Mouse (Mus musculus) ES-CJ7 (cell line): ENCODE data around the gene Mroh8.
A peak's percentile ranks its signal among the peaks of the same experiment; 100 is the strongest.
"Not testable (repeated sequence)": the region's sequence is repeated elsewhere in the genome, so short reads cannot be mapped to it uniquely, and the experiment has no call there.

Experiments
- DNase-seq: peaks from one replicate; pipeline ENCODE4 v3.0.0; 2011; ENCODE audit warnings: low read depth, low spot score

Gene Mroh8

DNA sequence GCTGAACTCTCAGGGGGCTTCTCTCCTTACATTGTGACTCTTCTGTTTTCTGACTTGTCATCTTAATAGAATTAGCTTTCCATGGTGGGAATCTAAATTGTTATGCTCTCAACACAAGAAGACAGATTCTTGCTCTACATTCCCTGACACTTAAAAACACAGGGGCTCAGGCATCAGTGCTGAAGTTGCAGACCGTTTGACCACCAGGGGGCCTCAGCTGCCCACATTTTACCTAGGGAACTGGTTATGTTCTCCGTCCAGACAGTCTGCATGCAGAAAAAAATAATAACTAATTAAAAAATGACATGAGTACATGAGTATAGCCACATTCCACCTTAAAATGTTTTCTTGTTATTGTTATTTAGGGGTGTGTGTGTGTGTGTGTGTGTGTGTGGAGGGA, 12.7 kb upstream of the Mroh8 start:
- peak; percentile 56 for DNase-seq

DNA sequence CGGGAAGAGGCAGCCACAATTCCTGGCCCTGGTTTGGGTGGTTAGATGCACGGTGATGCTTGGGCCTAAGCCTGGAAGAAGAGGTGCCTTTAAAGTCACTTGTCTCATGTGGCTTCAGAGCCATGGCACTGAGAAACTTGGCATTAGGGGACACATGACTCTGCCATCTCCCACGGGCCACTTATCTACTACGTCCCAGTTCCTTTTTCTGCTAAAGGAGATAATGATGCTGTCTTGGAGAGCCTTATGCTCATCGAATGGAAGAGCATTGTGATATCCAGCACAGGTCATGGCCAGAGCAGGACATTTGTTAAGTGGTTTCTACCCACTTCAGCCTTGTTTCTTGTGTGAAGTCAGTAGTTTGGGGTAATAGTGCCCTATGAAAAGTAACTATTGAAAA, 9.6 kb upstream of the Mroh8 start:
- DNase-seq, result no peak

DNA sequence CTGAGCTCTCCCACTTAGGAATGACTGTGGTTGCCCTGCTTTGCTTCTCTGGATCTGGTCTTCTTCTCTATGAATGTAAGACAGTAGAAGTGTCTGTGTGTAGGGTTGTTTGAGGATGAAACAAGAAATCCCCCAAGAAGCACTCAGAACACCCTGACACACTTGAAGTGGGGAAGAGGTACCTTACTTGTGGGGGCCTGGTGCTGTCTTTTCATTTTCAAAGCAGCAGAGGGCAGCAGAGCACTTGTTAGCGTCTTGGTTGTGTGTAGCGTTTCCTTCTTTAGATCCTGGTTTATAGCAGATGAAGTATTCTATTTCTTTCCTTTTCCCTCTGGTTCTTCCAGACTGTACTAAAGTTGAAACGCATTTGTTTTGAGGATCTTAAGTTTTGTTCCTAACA, 8.2 kb upstream of the Mroh8 start:
- DNase-seq, result peak; percentile 60

DNA sequence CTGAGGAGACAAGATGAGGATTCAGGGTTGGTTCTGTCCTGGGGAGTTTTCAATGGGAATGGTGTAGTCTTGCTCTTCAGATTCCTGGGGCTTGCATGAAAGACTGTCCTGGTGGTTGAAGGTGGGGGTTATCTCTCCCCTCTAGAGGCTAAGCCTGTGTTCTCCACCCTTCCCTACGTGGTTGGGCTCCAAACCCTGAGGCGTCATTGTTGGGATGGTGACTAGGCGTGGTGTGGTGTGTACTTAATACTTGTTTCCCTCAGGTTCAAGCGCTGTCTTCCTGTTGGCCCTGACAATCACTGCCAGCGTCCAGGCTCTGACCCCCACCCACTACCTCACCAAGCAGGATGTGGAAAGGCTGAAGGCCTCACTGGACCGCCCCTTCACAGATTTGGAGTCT, 4.0 kb upstream of the Mroh8 start:
- DNase-seq, result peak; percentile 69

DNA sequence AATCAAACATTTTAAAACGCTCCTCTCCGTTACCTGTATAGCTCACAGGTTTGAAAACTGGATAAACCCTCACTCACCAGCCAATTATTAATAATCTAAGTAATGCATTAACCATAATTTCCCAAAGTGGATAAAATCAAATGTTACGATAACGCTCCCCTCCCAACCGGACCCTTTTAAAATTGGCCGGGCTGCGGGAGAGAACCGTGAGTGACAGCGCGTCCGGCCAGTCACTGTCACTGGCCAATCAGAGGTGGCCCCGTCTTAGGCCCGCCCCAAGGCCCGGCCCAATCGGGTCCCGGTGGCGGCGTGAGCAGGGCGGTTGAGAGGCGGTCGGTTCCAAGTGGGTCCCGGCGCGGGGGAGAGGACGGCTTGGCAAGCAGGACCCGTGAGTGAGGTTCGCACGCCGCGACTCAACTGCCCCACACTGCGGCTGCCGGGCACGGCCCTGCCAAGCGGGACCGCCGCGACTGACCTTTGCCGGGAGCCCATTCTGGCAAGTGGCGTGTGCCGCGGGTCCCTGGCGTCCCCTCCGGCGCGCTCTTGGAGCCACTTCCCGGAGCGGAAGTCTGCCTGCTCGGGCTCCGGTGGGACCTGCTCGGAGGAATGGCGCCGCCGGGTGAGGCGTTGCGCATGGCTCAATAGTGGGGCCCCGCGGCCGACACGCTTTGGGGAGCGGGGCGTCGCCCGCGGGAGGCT, 483 bp downstream of the Mroh8 start, which contains the start of gene Rpn2:
TSS of gene Rpn2 (plus strand) at position 301 of the 699 bp plus-strand sequence.
- peak; percentile 93 for DNase-seq

DNA sequence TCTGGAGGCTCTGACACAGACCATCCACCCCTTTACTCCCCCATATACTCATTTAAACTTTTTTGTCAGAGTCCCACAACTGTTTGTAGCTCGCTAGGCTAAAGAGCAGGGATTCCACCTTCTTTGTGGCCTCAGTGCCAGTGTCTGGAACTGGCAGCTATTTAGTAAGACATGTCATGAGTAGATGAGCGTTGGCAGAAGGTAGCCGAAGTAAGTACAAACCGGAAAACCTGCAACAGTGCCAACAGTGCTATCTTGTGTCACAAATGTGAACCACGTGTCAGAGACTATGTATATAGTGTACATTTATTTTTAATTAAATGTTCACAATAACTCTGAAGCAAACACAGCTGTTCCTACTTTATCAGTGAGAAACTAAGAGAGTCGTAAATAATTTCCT, 15.5 kb downstream of the Mroh8 start:
- DNase-seq, result no peak

DNA sequence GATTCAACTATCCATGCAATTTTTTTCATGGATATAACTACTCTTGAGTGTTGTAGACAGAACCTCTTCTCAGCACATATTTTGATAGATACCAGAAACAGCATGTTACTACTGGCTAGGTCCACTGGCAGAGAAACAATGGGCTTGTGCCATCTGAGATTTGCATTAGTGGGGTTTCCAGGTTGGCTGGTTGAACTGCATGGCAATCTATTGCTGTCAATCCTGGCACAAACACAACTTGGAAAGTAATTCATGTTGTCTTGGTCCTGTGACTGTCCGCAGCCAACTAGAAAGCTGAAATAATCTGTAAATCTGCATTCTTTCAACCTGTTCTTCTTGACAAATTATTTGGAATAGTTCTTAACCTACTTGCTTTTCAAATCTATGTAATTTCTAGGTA, 16.2 kb downstream of the Mroh8 start:
- no peak for DNase-seq

DNA sequence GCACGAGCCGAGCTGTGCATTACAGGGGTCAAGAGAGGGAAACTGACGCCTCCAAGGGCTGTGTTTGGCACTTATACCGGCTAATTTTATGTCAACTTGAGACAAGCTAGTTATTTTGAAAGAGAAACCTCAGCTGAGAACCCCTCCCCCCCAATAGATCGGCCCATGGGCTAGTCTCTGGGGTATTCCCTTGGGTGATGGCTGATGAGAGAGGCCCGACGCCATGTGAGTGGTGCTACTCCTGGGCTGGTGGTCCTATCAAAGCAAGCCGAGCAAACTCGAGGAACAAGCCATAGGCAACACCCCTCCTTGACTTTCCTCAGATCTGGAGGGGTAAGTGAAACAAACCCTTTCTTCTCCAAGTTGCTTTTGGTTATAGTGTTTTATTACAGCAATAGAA, 16.8 kb downstream of the Mroh8 start:
- no peak for DNase-seq

DNA sequence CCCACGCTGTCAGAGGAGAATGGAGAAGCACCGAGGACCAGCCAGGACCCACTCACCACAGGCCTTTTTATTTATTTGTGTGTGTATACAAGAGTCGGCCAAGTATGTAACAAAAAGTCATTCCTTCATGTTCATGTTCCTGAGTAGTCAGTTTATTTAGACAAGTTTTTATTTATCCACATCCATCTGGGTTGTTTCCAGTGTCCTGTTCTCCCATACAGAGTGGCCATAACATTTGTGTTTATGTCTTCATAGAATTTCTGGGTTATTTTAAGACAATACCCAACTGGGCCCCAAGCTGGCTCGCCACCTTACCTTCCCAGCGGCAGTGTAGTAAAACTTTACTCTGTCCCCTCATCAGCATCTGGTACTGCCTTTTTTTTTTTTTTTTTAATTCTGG, 17.4 kb downstream of the Mroh8 start:
- no peak for DNase-seq

DNA sequence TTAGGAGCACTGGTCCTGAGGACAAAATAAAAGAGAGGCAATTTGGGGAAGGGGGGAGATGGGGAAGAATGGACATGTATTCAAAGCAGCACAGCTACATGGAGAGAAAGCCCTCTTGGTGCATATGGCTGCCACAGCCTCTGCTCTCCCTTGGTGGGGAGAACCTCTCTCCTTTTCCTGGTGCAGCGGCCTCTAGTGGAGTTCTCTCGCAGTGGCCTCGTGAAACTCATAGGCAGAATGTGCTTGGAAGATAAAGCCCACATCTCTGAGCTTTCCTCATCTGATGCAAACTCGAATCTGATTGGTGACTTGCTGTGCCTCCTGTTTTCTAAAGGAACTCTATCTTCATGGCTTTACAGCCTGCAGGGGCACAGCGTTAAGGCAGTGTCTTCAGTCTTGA, 19.6 kb downstream of the Mroh8 start:
- peak; percentile 86 for DNase-seq

DNA sequence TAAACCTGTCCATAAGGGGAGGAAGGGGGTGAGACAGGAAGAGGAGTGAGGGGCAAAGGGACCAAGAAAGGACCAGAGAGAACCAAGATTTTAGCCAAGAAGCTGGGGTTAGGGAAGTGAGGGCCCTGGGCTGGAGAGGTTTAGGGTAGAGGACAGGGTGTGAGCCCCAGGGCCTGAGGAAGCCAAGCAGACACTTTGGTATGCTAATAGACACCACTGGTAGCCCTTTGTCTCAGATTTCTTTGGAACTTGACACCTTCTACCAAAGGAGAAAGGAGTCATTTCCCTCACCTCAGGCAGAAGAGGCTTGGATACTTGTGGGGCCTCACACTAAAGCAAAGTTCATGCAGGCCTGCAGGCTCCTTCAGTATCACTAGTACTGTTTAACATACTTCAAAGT, 31.2 kb downstream of the Mroh8 start:
- DNase-seq, result peak; percentile 92

DNA sequence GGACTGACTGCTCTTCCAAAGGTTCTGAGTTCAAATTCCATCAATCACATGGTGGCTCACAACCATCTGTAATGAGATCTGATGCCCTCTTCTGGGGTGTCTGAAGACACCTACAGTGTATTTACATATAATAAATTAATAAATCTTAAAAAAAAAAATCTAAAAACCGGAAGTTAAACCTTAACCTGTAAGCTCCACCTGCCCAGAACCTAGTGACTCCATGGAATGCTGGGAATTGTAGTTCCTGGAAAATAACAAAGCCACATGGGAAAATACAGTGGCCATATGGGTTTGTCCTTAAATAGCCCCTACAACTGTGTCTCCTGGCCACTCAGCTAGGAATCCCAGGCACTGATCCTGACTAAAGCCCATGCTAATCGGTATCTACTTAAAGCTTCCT, 33.7 kb downstream of the Mroh8 start:
- peak; percentile 24 for DNase-seq

DNA sequence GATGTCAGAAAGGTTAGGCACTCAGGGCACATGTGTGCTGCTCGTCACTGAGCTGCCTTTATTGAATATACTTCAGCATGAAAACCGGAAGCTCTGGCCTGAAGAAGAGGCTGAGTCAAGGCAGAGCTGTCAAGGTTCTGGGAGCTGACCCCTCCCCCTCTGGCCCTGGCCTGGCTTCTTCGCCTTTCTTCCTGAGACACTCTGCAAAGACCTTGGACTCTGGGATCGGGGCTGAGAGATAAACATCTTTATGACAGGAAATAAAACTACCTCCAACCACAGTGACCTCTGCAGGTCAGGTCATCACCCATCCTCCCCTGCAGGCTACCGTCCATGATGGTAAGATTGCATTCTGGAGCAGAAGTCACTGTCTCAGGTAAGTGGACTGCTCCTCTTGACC, 34.3 kb downstream of the Mroh8 start:
- DNase-seq, result no peak

DNA sequence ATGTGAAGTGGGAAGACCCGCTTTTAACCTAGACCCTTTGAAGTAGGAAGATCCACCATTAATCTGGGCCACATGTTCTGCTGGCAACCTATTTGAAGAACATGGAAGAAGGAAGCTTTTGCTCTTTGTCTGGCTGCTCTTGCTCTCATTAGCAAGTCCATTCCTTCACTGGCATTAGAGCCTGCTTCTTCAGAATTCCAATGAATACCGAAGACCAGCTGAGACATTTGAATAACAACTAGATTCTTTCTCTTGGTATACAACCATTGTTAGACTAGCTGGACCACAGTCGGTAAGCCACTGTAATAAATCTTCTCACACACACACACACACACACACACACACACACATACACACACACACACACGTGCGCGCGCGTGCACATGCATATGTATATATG, 43.4 kb downstream of the Mroh8 start:
- DNase-seq, result peak; percentile 52

DNA sequence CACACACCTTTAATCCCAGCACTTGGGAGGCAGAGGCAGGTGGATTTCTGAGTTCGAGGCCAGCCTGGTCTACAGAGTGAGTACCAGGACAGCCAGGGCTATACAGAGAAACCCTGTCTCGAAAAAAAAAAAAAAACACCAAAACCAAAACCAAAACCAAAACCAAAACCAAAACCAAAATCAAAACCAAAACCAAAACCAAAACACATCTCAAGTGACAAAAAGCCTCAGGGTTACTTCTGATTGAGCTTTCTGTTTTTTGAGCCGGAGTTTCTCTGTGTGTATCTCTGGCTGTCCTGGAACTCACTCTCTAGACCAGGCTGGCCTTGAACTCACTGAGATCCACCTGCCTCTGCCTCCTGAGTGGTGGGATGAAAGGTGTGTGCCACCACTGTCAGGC, 57.4 kb downstream of the Mroh8 start:
- not testable (repeated sequence) for DNase-seq

DNA sequence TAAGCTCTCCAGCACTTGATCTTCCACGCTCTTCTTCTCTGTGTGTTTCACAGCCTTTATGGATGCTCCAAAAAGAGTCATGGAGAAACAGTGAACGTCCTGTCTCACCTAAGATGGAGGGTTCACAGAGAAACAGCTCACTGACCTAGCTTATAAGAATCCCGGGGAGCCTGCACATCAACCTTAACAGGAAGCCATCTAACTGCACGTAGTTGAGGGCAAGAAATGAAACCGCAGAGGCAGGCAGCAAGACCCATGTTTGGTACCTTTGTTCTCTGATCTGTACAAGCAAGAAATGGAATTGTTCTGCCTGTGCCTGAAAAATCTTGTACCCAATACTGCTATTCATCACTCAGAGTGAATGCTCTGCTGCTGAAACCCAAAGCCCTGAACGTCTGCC, 59.2 kb downstream of the Mroh8 start:
- DNase-seq, result no peak

DNA sequence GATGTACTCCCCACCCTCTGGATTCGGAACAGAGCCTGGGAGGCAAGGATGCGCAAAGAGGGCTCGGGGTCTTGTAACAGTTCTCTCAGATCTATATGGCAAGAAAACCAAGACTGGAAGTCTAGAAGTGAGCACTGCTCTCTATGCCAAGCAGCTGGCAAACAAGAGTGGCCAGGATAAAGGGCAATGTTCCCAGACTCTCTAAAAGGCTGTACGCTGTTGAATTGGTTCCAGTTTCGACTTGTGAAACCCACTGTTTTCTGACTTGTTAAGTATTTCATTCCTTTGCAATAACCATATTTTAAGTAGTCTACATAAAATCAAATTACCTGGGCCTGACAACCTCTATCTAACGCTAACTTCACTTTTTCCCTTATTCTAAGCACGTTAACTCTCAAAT, 67.6 kb downstream of the Mroh8 start:
- DNase-seq, result no peak

DNA sequence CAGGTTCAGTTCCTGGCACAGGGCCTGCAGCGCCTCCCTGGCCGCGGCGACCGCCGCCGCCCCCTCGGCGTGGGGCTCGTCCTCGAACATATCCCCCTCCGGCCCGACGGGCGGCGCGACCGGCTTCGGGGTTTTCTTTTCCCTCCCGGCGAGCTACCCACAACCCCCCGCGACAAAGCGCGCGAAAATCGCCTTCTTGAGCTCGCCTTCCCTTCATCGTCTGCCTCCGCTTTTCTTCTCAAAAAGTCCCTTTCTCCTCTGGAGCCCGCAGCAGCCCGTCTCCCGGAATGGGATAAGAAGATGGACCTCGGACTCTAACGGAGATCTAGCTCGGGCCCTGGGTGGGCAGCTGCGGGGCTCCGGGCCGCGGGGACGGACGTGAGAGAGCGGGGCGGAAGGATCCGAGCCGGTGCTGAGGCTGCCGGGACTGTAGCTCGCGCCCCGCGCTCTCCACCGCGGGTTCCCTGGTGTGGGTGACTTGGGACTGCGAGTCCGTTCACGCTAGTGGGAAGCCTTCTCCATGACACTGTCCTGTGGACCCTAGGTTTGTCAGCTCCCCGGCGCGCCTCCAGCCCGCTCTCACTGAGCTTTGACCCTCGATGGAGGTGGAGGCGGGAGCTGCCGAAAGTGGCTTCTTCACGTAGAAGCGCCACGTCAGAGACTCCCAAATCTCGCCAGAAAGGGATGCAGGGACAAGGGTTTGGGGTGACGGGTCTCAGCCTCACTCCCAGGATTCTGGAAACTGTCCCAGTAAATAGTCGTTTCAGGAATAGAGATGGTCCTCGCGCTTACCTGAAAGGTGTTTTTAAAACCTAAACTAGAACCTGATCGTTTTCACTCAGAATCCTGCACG, 74.8 kb downstream of the Mroh8 start, which contains the start of gene Rbl1:
TSS of gene Rbl1 (minus strand) at position 169 of the 853 bp plus-strand sequence.
- DNase-seq, result peak; percentile 92

DNA sequence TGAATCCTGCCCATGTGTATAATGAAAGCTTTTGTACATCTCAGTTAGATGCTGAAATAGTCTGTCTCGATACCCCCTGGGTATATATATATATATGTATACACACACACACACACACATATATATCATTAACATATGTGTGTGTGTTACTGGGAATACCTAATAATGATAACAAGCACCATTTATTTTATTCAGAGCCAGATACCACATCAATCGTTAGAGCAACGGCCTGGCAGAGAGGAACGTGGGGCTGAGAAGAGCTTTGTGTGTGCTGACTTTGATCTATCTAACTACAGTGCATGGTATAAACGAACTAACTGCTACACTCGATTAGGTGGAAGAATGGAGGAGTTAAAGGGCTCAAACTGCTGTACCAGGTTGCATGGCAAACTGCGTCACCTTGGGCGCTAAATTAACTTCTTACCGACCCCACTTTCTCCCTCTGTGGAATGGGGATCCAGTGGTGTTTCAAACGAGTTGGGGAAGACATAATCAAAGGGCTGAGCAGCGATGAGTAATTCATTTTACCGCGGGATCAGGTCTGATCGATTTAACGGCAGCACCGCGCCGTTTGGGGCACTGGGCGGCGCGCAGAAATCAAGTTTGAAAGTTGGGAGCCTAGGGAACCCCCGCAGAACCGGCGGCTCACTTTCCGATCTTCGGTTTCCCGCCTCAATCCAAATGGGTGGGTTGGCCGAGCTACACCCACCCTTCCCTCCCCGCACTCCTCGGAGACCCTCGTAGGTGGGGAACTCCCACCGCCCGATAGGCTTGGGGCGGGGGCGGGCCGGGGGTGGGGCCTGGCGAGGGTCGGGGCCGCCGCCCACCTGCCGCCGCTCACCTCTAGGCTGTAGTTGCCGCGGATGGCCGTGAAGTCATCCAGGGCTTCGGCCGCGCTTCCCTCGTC, 75.6 kb downstream of the Mroh8 start:
- DNase-seq, result peak; percentile 83

DNA sequence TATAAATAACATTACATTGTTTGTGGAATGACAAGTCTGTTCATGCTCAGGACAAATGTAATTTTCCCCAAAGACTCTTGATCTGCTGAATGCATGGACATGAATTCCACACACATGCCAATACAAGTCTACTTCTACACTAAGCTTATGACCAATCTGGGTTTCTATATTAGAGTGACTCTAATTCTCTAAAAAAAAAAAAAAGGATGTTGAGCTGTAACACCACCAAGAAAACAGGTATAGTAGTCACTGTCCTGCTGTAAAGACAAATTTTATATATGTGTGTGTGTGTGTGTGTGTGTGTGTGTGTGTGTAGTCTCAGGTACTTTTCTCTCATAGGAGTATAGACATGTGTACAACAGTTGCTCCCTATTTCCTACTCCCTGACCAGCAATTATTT, 76.3 kb downstream of the Mroh8 start:
- no peak for DNase-seq

DNA sequence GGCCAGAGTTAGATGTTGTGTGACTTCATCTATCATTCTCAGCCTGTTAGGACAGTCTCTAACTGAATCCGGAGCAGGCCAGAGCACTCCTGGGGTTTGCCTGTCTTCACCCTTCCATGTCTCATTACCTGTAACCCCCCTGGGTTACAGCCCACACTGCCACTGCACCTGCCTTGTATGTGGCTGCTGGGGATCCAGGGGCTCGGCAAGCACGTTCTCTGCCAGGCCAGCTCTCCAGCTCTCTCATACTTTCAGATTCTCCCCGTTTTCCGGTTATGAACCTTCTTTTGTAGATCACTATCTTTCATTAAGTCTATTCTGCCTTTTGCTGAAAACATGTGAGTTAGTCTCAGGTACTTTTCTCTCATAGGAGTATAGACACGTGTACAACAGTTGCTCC, 77.0 kb downstream of the Mroh8 start:
- no peak for DNase-seq
